Mouse (Mus musculus) kidney, postnatal 0 days (tissue): ENCODE results near the gene Btbd11. TPM values are rescaled to one million over a fixed set of nuclear protein-coding genes. Genes with fewer than 3 reads are reported as not detected.

Experiments
- ATAC-seq: fragments of 200-750 bp; cut with Nextera tagmentation; replicated peaks from 2 replicates; pipeline ENCODE4 v1.8.0; 2017; ENCODE audit warnings: low read depth, moderate number of reproducible peaks, moderate TSS enrichment, moderate library complexity; ENCODE audit not compliant: low FRiP score
- DNase-seq: peaks from one replicate; pipeline ENCODE4 v3.0.0-alpha.2; 2016; ENCODE audit warnings: low spot score
- H3K27ac ChIP-seq: fragments of 300-500 bp; sonication (generic); 2 replicates; pipeline ENCODE4 v1.5.1; 2014; ENCODE audit warnings: mild to moderate bottlenecking
- H3K27me3 ChIP-seq: fragments of 300-500 bp; sonication (generic); 2 replicates; pipeline ENCODE4 v1.6.1; 2014; ENCODE audit warnings: low read length, mixed read lengths; ENCODE audit not compliant: insufficient read depth
- H3K36me3 ChIP-seq: fragments of 300-500 bp; sonication (generic); 2 replicates; pipeline ENCODE4 v1.6.1; 2014; ENCODE audit warnings: low read length, mixed read lengths; ENCODE audit not compliant: insufficient read depth
- H3K4me1 ChIP-seq: fragments of 300-500 bp; sonication (generic); replicated peaks from 2 replicates; pipeline ENCODE4 v1.6.1; 2014; ENCODE audit warnings: antibody characterized with exemption, low read length, mixed read lengths; ENCODE audit not compliant: insufficient read depth
- H3K4me2 ChIP-seq: fragments of 300-500 bp; sonication (generic); 2 replicates; pipeline ENCODE4 v1.6.1; 2014; ENCODE audit warnings: mild to moderate bottlenecking, low read length, moderate library complexity, mixed read lengths
- H3K4me3 ChIP-seq: fragments of 300-500 bp; sonication (generic); replicated peaks from 2 replicates; pipeline ENCODE4 v1.5.1; 2014; ENCODE audit warnings: low read depth, low read length
- H3K9ac ChIP-seq: fragments of 300-500 bp; sonication (generic); 2 replicates; pipeline ENCODE4 v1.6.1; 2014; ENCODE audit warnings: low read depth, low read length
- H3K9me3 ChIP-seq: fragments of 300-500 bp; sonication (generic); replicated peaks from 2 replicates; pipeline ENCODE4 v1.6.1; 2016; ENCODE audit warnings: low read length, inconsistent platforms, mixed read lengths
- CTCF ChIP-seq: IDR thresholded peaks from 2 replicates; pipeline ENCODE4 v1.5.1; 2016; ENCODE audit warnings: antibody characterized with exemption, low read depth, mild to moderate bottlenecking, moderate library complexity
- WGBS: fragments of 180-500 bp; shearing (Covaris S2); extraction: QIAGEN DNeasy Blood & Tissue Kit; methylation state at CpG from one replicate; pipeline ENCODE4 v1.1.7; 2014; 5-methylcytosine and 5-hydroxymethylcytosine counted together
- polyA plus RNA-seq: library from polyadenylated mRNA; unstranded; fragments of >200 nt; fragmentation: Nextera tagmentation; extraction: Ambion mirVana; gene quantifications from 2 replicates; pipeline ENCODE4 v1.2.1, GENCODE M21; 2015

Gene Btbd11
- polyA plus RNA-seq, 1 experiment from 2014 or later = 6.7 TPM

- 84% methylated on average over 9 of the region's 9 CpGs for WGBS
- no peak for TF ChIP-seq CTCF
Measured at GRCm38 (mm10) chr10:85475642-85476345, 89.2 kb downstream of the Btbd11 start.

GRCm38 (mm10) chr10:85479959-85480625, 93.5 kb downstream of the Btbd11 start:
- no peaks in the 10 kb centered on the region for H3K4me1 ChIP-seq
- no peak for ATAC-seq

More at GRCm38 (mm10) chr10:85475642-85476345, 89.2 kb downstream of the Btbd11 start:
- Histone ChIP-seq H3K4me3 (no peak overlapping the region), H3K9me3 (no peaks in the 10 kb centered on the region), H3K36me3 (no peaks in the 10 kb centered on the region), H3K4me2 (no peak overlapping the region), H3K27me3 (no peaks in the 10 kb centered on the region), H3K4me1 (0 out of 2 replicates have a peak, but pooled peaks cover 2% of the 10 kb centered on the region), H3K27ac (no peak overlapping the region), H3K9ac (no peak overlapping the region)
- DNase-seq (no peak), ATAC-seq (no peak)

GRCm38 (mm10) chr10:85481106-85481505, 94.5 kb downstream of the Btbd11 start:
- ATAC-seq (no peak), DNase-seq (no peak)
- H3K9me3 ChIP-seq = no peaks in the 10 kb centered on the region
- no peak for TF ChIP-seq CTCF
- no peak overlapping the region for H3K4me3 ChIP-seq
- H3K4me1 ChIP-seq = no peaks in the 10 kb centered on the region
- no peaks in the 10 kb centered on the region for H3K27me3 ChIP-seq
- H3K36me3 ChIP-seq = no peaks in the 10 kb centered on the region
- no peak overlapping the region for H3K4me2 ChIP-seq
- 10% methylated on average over 3 of the region's 3 CpGs for WGBS
- no peak overlapping the region for H3K9ac ChIP-seq
- H3K27ac ChIP-seq = no peak overlapping the region

More at GRCm38 (mm10) chr10:85479959-85480625, 93.5 kb downstream of the Btbd11 start:
- no peaks in the 10 kb centered on the region for H3K9me3 ChIP-seq
- 44% methylated on average over 6 of the region's 6 CpGs for WGBS
- no peak for TF ChIP-seq CTCF
- H3K27me3 ChIP-seq = no peaks in the 10 kb centered on the region
- H3K4me3 ChIP-seq = no peak overlapping the region
- no peak overlapping the region for H3K9ac ChIP-seq
- no peak overlapping the region for H3K4me2 ChIP-seq
- no peak overlapping the region for H3K27ac ChIP-seq
- no peaks in the 10 kb centered on the region for H3K36me3 ChIP-seq
- no peak for DNase-seq

- no peaks in the 10 kb centered on the region for H3K36me3 ChIP-seq
- ATAC-seq (no peak), DNase-seq (no peak)
- no peak overlapping the region for H3K4me2 ChIP-seq
- no peaks in the 10 kb centered on the region for H3K27me3 ChIP-seq
- no peaks in the 10 kb centered on the region for H3K9me3 ChIP-seq
- no peak overlapping the region for H3K4me3 ChIP-seq
- 59% methylated on average over 4 of the region's 4 CpGs for WGBS
- H3K4me1 ChIP-seq = no peaks in the 10 kb centered on the region
- H3K9ac ChIP-seq = no peak overlapping the region
- H3K27ac ChIP-seq = no peak overlapping the region
- no peak for TF ChIP-seq CTCF
Measured at GRCm38 (mm10) chr10:85482064-85482473, 95.5 kb downstream of the Btbd11 start.

- H3K4me1 ChIP-seq = no peaks in the 10 kb centered on the region
- H3K9ac ChIP-seq = no peak overlapping the region
- DNase-seq (no peak), ATAC-seq (no peak)
- TF ChIP-seq CTCF = no peak
- WGBS = 52% methylated on average over 6 of the region's 6 CpGs
- no peaks in the 10 kb centered on the region for H3K36me3 ChIP-seq
- H3K27me3 ChIP-seq = no peaks in the 10 kb centered on the region
- H3K4me2 ChIP-seq = no peak overlapping the region
- H3K9me3 ChIP-seq = no peaks in the 10 kb centered on the region
- no peak overlapping the region for H3K4me3 ChIP-seq
- H3K27ac ChIP-seq = no peak overlapping the region
Measured at GRCm38 (mm10) chr10:85482480-85482879, 95.9 kb downstream of the Btbd11 start.

GRCm38 (mm10) chr10:85486456-85486855, 99.8 kb downstream of the Btbd11 start:
- Histone ChIP-seq H3K4me2 (no peak overlapping the region), H3K27me3 (no peaks in the 10 kb centered on the region), H3K36me3 (no peaks in the 10 kb centered on the region), H3K9me3 (no peaks in the 10 kb centered on the region), H3K27ac (no peak overlapping the region), H3K4me1 (no peaks in the 10 kb centered on the region), H3K9ac (no peak overlapping the region), H3K4me3 (no peak overlapping the region)
- 83% methylated on average over 3 of the region's 3 CpGs for WGBS
- DNase-seq (no peak), ATAC-seq (no peak)
- TF ChIP-seq CTCF = no peak
